Mouse (Mus musculus) lung, postnatal 0 days (tissue): ENCODE measurements around the gene Atp5j.

Experiments
- CTCF ChIP-seq: IDR thresholded peaks from 2 replicates; pipeline ENCODE4 v1.5.1; 2016; ENCODE audit warnings: antibody characterized with exemption, mild to moderate bottlenecking
- EP300 ChIP-seq: IDR thresholded peaks from 2 replicates; pipeline ENCODE4 v1.6.1; 2016; ENCODE audit warnings: antibody characterized with exemption, mild to moderate bottlenecking, control low read depth

- no peak for TF ChIP-seq CTCF
- no peak for TF ChIP-seq EP300
Measured at GRCm38 (mm10) chr16:84814511-84814910, 20.9 kb downstream of the Atp5j start.
